Mouse (Mus musculus) MN1 (cell line): ENCODE measurements around the gene Tmem174.
A peak's percentile ranks its signal among the peaks of the same experiment; 100 is the strongest.

Experiments used
- DNase-seq: peaks from one replicate; pipeline ENCODE4 v3.0.0-alpha.2; 2016; ENCODE audit warnings: low spot score

The Tmem174 gene

DNA sequence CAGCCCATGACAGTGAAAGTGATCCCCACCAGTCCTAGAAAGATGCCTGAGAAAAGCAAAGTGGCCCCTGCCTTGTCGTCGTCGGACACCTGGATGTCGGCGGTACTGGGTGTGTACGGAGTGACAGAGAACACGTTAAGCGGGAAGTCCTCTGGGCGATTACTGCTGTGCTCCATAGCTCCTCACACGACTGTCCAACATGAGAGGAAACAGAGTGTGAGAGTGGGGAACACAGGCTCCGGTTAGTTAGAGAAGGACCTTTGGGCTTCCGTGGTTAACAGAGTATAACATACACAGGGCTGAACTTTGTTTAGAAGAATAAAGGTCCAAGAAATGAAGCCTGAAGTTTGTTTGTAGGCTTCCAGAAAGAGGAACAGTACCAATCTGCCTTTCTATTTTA is at the start of gene Tmem174:
Tmem174 (minus strand) TSS at position 266 of the 400 bp plus-strand sequence.
- DNase-seq = no peak

GRCm38 (mm10) chr13:98684144-98684900 is 47.1 kb upstream of the Tmem174 start:
- DNase-seq = no peak

DNA sequence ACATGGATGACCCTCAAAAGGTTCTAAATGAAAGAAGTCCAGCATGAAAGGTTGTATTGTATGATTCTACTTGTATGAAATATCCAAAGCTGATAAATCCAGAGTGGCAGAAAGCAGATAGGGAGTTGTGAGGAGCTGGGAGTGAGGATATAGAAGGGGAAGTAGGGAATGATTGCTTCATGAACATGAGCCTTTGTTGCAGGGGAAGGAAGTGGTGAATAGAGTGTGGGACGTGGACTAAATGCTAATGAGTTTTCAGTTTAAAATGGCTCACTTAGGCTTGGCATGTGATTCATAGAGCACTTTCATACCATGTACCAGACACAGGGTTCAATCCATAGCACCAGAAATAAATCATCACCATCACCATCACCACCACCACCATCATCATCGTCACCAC is 46.2 kb upstream of the Tmem174 start:
- DNase-seq = no peak

DNA sequence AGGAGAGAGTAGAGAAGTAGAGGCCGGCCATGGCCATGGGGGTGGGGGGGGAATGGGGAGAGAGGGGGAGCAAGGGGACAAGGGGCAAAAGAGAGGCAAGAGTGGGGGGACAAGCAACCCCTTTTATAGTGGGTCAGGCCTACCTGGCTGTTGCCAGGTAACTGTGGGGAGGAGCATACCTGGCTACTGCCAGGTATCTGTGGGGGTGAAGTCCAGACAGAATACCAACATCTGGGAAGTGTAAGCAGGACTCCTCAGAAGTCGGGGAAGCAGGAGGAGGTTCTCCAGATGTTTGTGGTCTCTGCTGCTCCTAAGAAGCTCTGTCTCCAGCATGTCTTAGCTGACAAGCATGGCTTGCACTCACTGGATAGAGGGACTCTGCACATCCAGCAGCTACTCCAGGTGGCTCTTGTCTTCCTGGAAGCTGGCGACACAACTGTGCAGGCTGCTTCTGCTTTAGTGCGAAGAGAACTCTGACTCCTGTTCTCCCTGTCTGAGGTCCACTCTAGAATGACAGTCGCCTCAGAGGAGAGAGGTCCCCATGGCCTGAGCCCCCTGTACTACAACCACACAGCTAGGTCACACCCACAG is 43.4 kb upstream of the Tmem174 start:
- DNase-seq = no peak

GRCm38 (mm10) chr13:98679631-98680041 is 42.4 kb upstream of the Tmem174 start:
- DNase-seq = no peak

GRCm38 (mm10) chr13:98679230-98679629 is 42.0 kb upstream of the Tmem174 start:
- DNase-seq = no peak

DNA sequence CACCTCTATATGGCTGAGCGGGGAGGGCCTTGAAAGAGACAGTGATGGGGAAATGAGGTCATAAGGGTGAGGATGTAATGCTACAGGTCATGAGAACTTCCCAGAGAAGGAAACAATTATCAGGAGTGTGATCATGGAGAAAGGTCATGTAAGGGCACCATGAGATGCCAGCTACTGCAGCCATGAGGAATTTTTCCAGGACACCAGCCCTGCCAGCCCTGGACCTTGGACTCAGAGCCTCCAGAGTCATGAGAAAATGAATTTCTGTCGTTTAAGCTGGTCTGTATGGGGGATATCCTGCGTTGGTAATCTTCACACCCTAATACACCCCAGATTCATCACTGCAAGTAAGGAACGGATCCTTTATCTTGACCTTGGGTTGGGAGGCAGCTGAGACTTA is 36.7 kb upstream of the Tmem174 start:
- DNase-seq = no peak

- DNase-seq = no peak
Observed at GRCm38 (mm10) chr13:98669296-98669695, 32.1 kb upstream of the Tmem174 start.

- no peak for DNase-seq
Observed at GRCm38 (mm10) chr13:98667316-98667715, 30.1 kb upstream of the Tmem174 start.

- DNase-seq = no peak
Observed at GRCm38 (mm10) chr13:98665240-98665639, 28.0 kb upstream of the Tmem174 start.

- no peak for DNase-seq
Observed at GRCm38 (mm10) chr13:98662173-98662675, 25.0 kb upstream of the Tmem174 start.

DNA sequence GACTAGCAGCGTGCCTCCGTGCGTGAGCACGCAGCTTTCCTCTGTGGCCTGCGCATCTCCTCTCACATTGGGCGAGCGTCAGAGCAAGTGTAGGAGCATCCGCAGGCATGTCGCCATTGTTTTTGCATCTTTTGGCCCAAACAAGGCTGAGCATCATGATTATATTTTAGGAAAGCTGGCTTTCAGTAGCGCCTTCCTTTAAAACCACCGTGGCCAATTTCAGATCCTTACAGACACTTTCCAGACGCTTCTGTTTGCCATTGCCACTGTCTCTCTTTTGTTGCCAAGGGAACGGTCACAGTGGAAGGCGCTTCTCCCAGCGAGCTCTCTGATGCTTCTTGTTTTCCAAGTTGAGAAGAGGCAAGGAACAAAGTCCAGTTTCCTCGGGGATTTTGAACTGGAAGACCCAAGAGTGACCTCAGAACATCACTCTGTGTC is 18.8 kb upstream of the Tmem174 start:
- peak; percentile 56 for DNase-seq

GRCm38 (mm10) chr13:98655346-98655745 is 18.1 kb upstream of the Tmem174 start:
- no peak for DNase-seq

GRCm38 (mm10) chr13:98654129-98654939 is 17.1 kb upstream of the Tmem174 start:
- peak; percentile 25 for DNase-seq

DNA sequence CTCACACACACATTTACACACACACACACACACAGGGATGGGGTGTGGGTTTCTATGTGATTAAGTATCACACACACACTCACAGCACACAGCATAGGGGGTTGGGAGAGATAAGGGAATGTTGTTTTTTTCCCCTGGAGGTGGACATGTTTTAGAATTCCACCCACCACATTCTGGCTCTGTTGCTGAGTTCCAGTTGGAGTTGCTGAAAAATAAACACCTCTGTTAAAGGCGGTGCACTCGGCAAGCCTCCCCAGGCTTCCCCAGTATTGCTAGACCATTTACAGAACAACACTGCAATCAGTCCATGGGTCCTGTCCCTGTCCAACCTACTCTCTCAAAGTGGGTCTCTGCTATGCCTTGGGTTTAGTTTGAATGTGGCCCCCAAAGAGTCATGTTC is 15.0 kb upstream of the Tmem174 start:
- no peak for DNase-seq

GRCm38 (mm10) chr13:98651228-98651977 is 14.2 kb upstream of the Tmem174 start:
- no peak for DNase-seq

GRCm38 (mm10) chr13:98647775-98648568 is 10.8 kb upstream of the Tmem174 start:
- DNase-seq = no peak

- no peak for DNase-seq
Observed at GRCm38 (mm10) chr13:98638507-98639166, 1.4 kb upstream of the Tmem174 start.

DNA sequence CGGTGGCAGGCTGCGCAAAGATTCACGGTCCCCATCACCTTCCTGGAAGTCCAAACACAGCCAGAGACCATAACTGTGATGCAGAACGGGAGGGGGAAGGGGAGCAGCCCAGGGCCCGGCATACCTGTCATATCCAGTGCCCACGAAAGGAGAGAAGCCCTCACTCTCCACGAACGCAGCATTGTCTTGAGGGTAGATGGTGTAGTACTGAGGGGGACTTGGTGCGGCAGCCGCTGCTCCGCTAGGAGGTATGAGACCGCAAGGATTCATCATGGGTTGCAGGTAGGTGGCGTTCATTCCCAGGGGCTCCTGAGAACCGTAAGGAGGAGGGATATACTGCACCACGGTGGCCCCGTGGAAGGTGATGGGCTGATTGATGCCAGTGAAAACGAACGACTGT is 639 bp downstream of the Tmem174 start:
- DNase-seq = no peak
